Mouse (Mus musculus): ENCODE measurements around the gene Bmi1. TPM values are rescaled to one million over a fixed set of nuclear protein-coding genes. Genes with fewer than 3 reads are reported as not detected.

Gene Bmi1
- 10 to 100 TPM; 63.8 to 69.2 TPM for total RNA-seq (2021)

- DNase-seq: no peak
These were observed at the start of gene Bmi1 for GRCm38 (mm10) chr2:18676936-18677491. Gene Bmi1, plus strand, starts transcription at chr2:18677018.

GRCm38 (mm10) chr2:18630547-18630946, 46.3 kb upstream of the Bmi1 start:
- no peak for DNase-seq

- peak; percentile 71 for DNase-seq
These were observed 41.8 kb upstream of the Bmi1 start for GRCm38 (mm10) chr2:18635052-18635451.

- DNase-seq: no peak
These were observed 28.3 kb upstream of the Bmi1 start for GRCm38 (mm10) chr2:18648563-18648962.

GRCm38 (mm10) chr2:18654821-18655220, 22.0 kb upstream of the Bmi1 start:
- no peak for DNase-seq

GRCm38 (mm10) chr2:18664003-18664402, 12.8 kb upstream of the Bmi1 start:
- DNase-seq: no peak

GRCm38 (mm10) chr2:18671041-18671440, 5.8 kb upstream of the Bmi1 start:
- no peak for DNase-seq

GRCm38 (mm10) chr2:18672133-18672765, 4.6 kb upstream of the Bmi1 start, which contains the start of gene Commd3:
Gene Commd3, plus strand, starts transcription at chr2:18672384.
- peak; percentile 98 for DNase-seq

GRCm38 (mm10) chr2:18672766-18673164, 4.1 kb upstream of the Bmi1 start:
- DNase-seq: no peak

GRCm38 (mm10) chr2:18673766-18674165, 3.1 kb upstream of the Bmi1 start:
- no peak for DNase-seq

- DNase-seq: no peak
These were observed 2.5 kb upstream of the Bmi1 start for GRCm38 (mm10) chr2:18674193-18674902.

- DNase-seq: no peak
These were observed 949 bp upstream of the Bmi1 start for GRCm38 (mm10) chr2:18675681-18676456.

- peak; percentile 84 for DNase-seq
These were observed 322 bp upstream of the Bmi1 start for GRCm38 (mm10) chr2:18676457-18676935.

- DNase-seq: peak; percentile 57
These were observed 1.0 kb downstream of the Bmi1 start for GRCm38 (mm10) chr2:18677631-18678471.

- no peak for DNase-seq
These were observed 2.9 kb downstream of the Bmi1 start for GRCm38 (mm10) chr2:18679701-18680100.

- no peak for DNase-seq
These were observed 3.7 kb downstream of the Bmi1 start for GRCm38 (mm10) chr2:18680501-18680900.

- DNase-seq: peak; percentile 72
These were observed 4.1 kb downstream of the Bmi1 start for GRCm38 (mm10) chr2:18680961-18681360.

GRCm38 (mm10) chr2:18684062-18684461, 7.2 kb downstream of the Bmi1 start:
- no peak for DNase-seq

- no peak for DNase-seq
These were observed 9.6 kb downstream of the Bmi1 start for GRCm38 (mm10) chr2:18686386-18686785.

- no peak for DNase-seq
These were observed 10.2 kb downstream of the Bmi1 start for GRCm38 (mm10) chr2:18686826-18687519.

- no peak for DNase-seq
These were observed 10.9 kb downstream of the Bmi1 start for GRCm38 (mm10) chr2:18687671-18688170.
